Mouse (Mus musculus): ENCODE data around the gene Chrnb2. TPM values are rescaled to one million over a fixed set of nuclear protein-coding genes. Genes with fewer than 3 reads are reported as not detected.

The Chrnb2 gene
- total RNA-seq, 2 experiments from 2014 or later, result 28.4 to 29.2 TPM

GRCm38 (mm10) chr3:89781640-89782039, 17.2 kb upstream of the Chrnb2 start:
- intact Hi-C loops (cut with DNase I), result no loop called here
- DNase-seq, result no peak

- intact Hi-C loops (cut with DNase I), result no loop called here
These were observed 15.7 kb upstream of the Chrnb2 start for GRCm38 (mm10) chr3:89780102-89780501.

GRCm38 (mm10) chr3:89776001-89776400, 11.6 kb upstream of the Chrnb2 start:
- DNase-seq, result no peak
- intact Hi-C loops (cut with DNase I), result no loop called here

More at GRCm38 (mm10) chr3:89780102-89780501, 15.7 kb upstream of the Chrnb2 start:
- DNase-seq, result no peak

- intact Hi-C loops (cut with DNase I), result no loop called here
- no peak for DNase-seq
These were observed 10.0 kb upstream of the Chrnb2 start for GRCm38 (mm10) chr3:89774236-89774960.

GRCm38 (mm10) chr3:89773740-89774211, 9.3 kb upstream of the Chrnb2 start:
- DNase-seq, result peak; percentile 46
- intact Hi-C loops (cut with DNase I), result no loop called here

- intact Hi-C loops (cut with DNase I), result no loop called here
These were observed 8.7 kb upstream of the Chrnb2 start, which contains the start of gene Ube2q1 for GRCm38 (mm10) chr3:89772968-89773709. Gene Ube2q1 (plus strand): TSS chr3:89773616.

GRCm38 (mm10) chr3:89772588-89772967, 8.1 kb upstream of the Chrnb2 start:
- intact Hi-C loops (cut with DNase I), result no loop called here
- peak; percentile 79 for DNase-seq

More at GRCm38 (mm10) chr3:89772968-89773709, 8.7 kb upstream of the Chrnb2 start, which contains the start of gene Ube2q1:
- DNase-seq, result peak; percentile 99

GRCm38 (mm10) chr3:89770425-89771002, 6.1 kb upstream of the Chrnb2 start:
- intact Hi-C loops (cut with DNase I), result no loop called here
- DNase-seq, result no peak

- DNase-seq, result no peak
- intact Hi-C loops (cut with DNase I), result no loop called here
These were observed 5.2 kb upstream of the Chrnb2 start for GRCm38 (mm10) chr3:89769584-89769983.

- intact Hi-C loops (cut with DNase I), result no loop called here
These were observed 4.6 kb downstream of the Chrnb2 start for GRCm38 (mm10) chr3:89759786-89760185.

GRCm38 (mm10) chr3:89757851-89758250, 6.6 kb downstream of the Chrnb2 start:
- no peak for DNase-seq
- intact Hi-C loops (cut with DNase I), result no loop called here

More at GRCm38 (mm10) chr3:89759786-89760185, 4.6 kb downstream of the Chrnb2 start:
- peak; percentile 32 for DNase-seq

GRCm38 (mm10) chr3:89755283-89755682, 9.1 kb downstream of the Chrnb2 start:
- intact Hi-C loops (cut with DNase I), result no loop called here
- DNase-seq, result no peak

- no peak for DNase-seq
These were observed 12.1 kb downstream of the Chrnb2 start for GRCm38 (mm10) chr3:89752307-89752706.

GRCm38 (mm10) chr3:89738509-89738908, 25.9 kb downstream of the Chrnb2 start:
- DNase-seq, result no peak

More at GRCm38 (mm10) chr3:89752307-89752706, 12.1 kb downstream of the Chrnb2 start:
- intact Hi-C loops (cut with DNase I), result no loop called here

GRCm38 (mm10) chr3:89732091-89732490, 32.3 kb downstream of the Chrnb2 start:
- intact Hi-C loops (cut with DNase I), result no loop called here
- DNase-seq, result no peak

More at GRCm38 (mm10) chr3:89738509-89738908, 25.9 kb downstream of the Chrnb2 start:
- intact Hi-C loops (cut with DNase I), result no loop called here

- intact Hi-C loops (cut with DNase I), result no loop called here
- DNase-seq, result peak; percentile 51
These were observed 33.8 kb downstream of the Chrnb2 start for GRCm38 (mm10) chr3:89730350-89731331.

GRCm38 (mm10) chr3:89728848-89729247, 35.6 kb downstream of the Chrnb2 start:
- intact Hi-C loops (cut with DNase I), result no loop called here

GRCm38 (mm10) chr3:89727028-89727427, 37.4 kb downstream of the Chrnb2 start:
- intact Hi-C loops (cut with DNase I), result no loop called here
- peak; percentile 31 for DNase-seq

More at GRCm38 (mm10) chr3:89728848-89729247, 35.6 kb downstream of the Chrnb2 start:
- DNase-seq, result no peak

- DNase-seq, result no peak
- intact Hi-C loops (cut with DNase I), result no loop called here
These were observed 40.9 kb downstream of the Chrnb2 start for GRCm38 (mm10) chr3:89723400-89724084.

Data from left cerebral cortex, postnatal 4 days (tissue).